8 mouse cellular contexts compared by ENCODE assay signal in genomic region chr5:25058853-25059741, GRCm38 (mm10). TPM values are rescaled to one million over a fixed set of nuclear protein-coding genes. Genes with fewer than 3 reads are reported as not detected.
A peak's percentile ranks its signal among the peaks of the same experiment; 100 is the strongest.
DNase-seq lines count a peak whose midpoint lies in the region; ATAC-seq and TF ChIP-seq lines count a peak whose summit lies in the region.

No protein-coding gene starts in this region.

- H3K4me1 ChIP-seq in lung, embryonic 14.5 days (ENCODE audit: insufficient read depth), result peaks cover 17% of the 10 kb centered on the region
- H3K4me1 ChIP-seq in hindbrain, embryonic 13.5 days (replicated peaks), result peaks cover 53% of the 10 kb centered on the region
- peaks cover 3% of the 10 kb centered on the region; the same call in 1 of the 2 replicates for H3K4me1 ChIP-seq in midbrain, embryonic 11.5 days (ENCODE audit: control insufficient read depth, insufficient read depth, low read length)
- H3K4me1 ChIP-seq in kidney, embryonic 14.5 days (ENCODE audit: control insufficient read depth, insufficient read depth, low read length), result peaks cover 19% of the 10 kb centered on the region

- DNase-seq in lung, embryonic 14.5 days, result peak; percentile 75
- DNase-seq in lung, adult 18-20 months, result no peak
- DNase-seq in embryo, embryonic 11 days, result peak; percentile 43
- peak; percentile 88 for DNase-seq in midbrain, embryonic 11.5 days (ENCODE audit: low spot score, missing footprints)
- no peak for DNase-seq in thymus, postnatal 14 days
- DNase-seq in urinary bladder, postnatal 36 days (ENCODE audit: low spot score in 2 of 2), result no peak

- no peak overlapping the region for H3K27ac ChIP-seq in lung, embryonic 14.5 days (ENCODE audit: low read depth)
- 0 out of 2 replicates have a peak overlapping the region, but pooled peaks have one; percentile 30 for H3K27ac ChIP-seq in hindbrain, embryonic 13.5 days
- H3K27ac ChIP-seq in midbrain, embryonic 11.5 days (ENCODE audit: low read depth, low read length), result no peak overlapping the region
- H3K27ac ChIP-seq in kidney, embryonic 14.5 days (ENCODE audit: low read depth, low read length), result no peak overlapping the region

- no peaks in the 10 kb centered on the region for H3K36me3 ChIP-seq in lung, embryonic 14.5 days (ENCODE audit: insufficient read depth)
- H3K36me3 ChIP-seq in hindbrain, embryonic 13.5 days, result no peaks in the 10 kb centered on the region
- no peaks in the 10 kb centered on the region for H3K36me3 ChIP-seq in midbrain, embryonic 11.5 days (ENCODE audit: control insufficient read depth, insufficient read depth, low read length)
- H3K36me3 ChIP-seq in kidney, embryonic 14.5 days (ENCODE audit: control insufficient read depth, insufficient read depth, low read length), result no peaks in the 10 kb centered on the region

- WGBS in lung, embryonic 14.5 days, result 13% methylated on average over 21 of the region's 21 CpGs
- 21% methylated on average over 21 of the region's 21 CpGs for WGBS in hindbrain, embryonic 13.5 days
- WGBS in midbrain, embryonic 11.5 days, result 24% methylated on average over 21 of the region's 21 CpGs
- WGBS in kidney, embryonic 14.5 days, result 20% methylated on average over 21 of the region's 21 CpGs

- H3K9ac ChIP-seq in lung, embryonic 14.5 days, result no peak overlapping the region
- H3K9ac ChIP-seq in hindbrain, embryonic 13.5 days, result peak overlapping the region; percentile 56
- peak overlapping the region; percentile 10; the same call in 1 of the 2 replicates for H3K9ac ChIP-seq in midbrain, embryonic 11.5 days (ENCODE audit: low read length)
- no peak overlapping the region for H3K9ac ChIP-seq in kidney, embryonic 14.5 days (ENCODE audit: low read depth, low read length)

- peak; percentile 65 for ATAC-seq in lung, embryonic 14.5 days (ENCODE audit: insufficient read depth)
- peak; percentile 31; the same call in 1 of the 2 replicates for ATAC-seq in hindbrain, embryonic 13.5 days (ENCODE audit: low FRiP score)
- no peak for ATAC-seq in midbrain, embryonic 11.5 days (ENCODE audit: low FRiP score)
- ATAC-seq in kidney, embryonic 14.5 days (ENCODE audit: low FRiP score, low TSS enrichment), result no peak

- no peaks in the 10 kb centered on the region for H3K9me3 ChIP-seq in lung, embryonic 14.5 days (ENCODE audit: low read depth, low read length)
- H3K9me3 ChIP-seq in hindbrain, embryonic 13.5 days, result no peaks in the 10 kb centered on the region
- no peaks in the 10 kb centered on the region for H3K9me3 ChIP-seq in midbrain, embryonic 11.5 days (ENCODE audit: control insufficient read depth, low read length)
- no peaks in the 10 kb centered on the region for H3K9me3 ChIP-seq in kidney, embryonic 14.5 days (ENCODE audit: control insufficient read depth, low read length)

- no peak for TF ChIP-seq CTCF in lung, embryonic 14.5 days (IDR thresholded peaks at IDR 0.05; ENCODE audit: low read depth)

- no peaks in the 10 kb centered on the region for H3K27me3 ChIP-seq in lung, embryonic 14.5 days (ENCODE audit: insufficient read depth, low read length)
- peaks cover 29% of the 10 kb centered on the region for H3K27me3 ChIP-seq in hindbrain, embryonic 13.5 days
- no peaks in the 10 kb centered on the region for H3K27me3 ChIP-seq in midbrain, embryonic 11.5 days (ENCODE audit: control insufficient read depth, insufficient read depth, low read length)
- H3K27me3 ChIP-seq in kidney, embryonic 14.5 days (ENCODE audit: control insufficient read depth, insufficient read depth, low read length), result no peaks in the 10 kb centered on the region; the same call in 1 of the 2 replicates

- H3K4me3 ChIP-seq in lung, embryonic 14.5 days (ENCODE audit: low read depth, low read length), result no peak overlapping the region
- no peak overlapping the region for H3K4me3 ChIP-seq in hindbrain, embryonic 13.5 days
- no peak overlapping the region for H3K4me3 ChIP-seq in midbrain, embryonic 11.5 days (ENCODE audit: low read depth, low read length)
- no peak overlapping the region for H3K4me3 ChIP-seq in kidney, embryonic 14.5 days (ENCODE audit: low read length)

- peak overlapping the region; percentile 18; the same call in 1 of the 2 replicates for H3K4me2 ChIP-seq in lung, embryonic 14.5 days
- H3K4me2 ChIP-seq in hindbrain, embryonic 13.5 days, result peak overlapping the region; percentile 39
- H3K4me2 ChIP-seq in midbrain, embryonic 11.5 days, result peak overlapping the region; percentile 11; the same call in 1 of the 2 replicates
- H3K4me2 ChIP-seq in kidney, embryonic 14.5 days (replicated peaks; ENCODE audit: low read depth, low read length), result no peak overlapping the region; the same call in 1 of the 2 replicates

RNA-seq across cellular contexts. Expression of gene Prkag2, which starts 41.3 kb away (rescaled TPM):
- 25.6 and 29.1 TPM in 2 replicates for polyA plus RNA-seq in lung, embryonic 14.5 days (2014; fragmentation: Nextera tagmentation; extraction: Ambion mirVana)
- polyA plus RNA-seq in hindbrain, embryonic 13.5 days (2015; fragmentation: Nextera tagmentation; extraction: Ambion mirVana), result 80.1 and 82.3 TPM in 2 replicates
- polyA plus RNA-seq in midbrain, embryonic 11.5 days (2014; fragmentation: Nextera tagmentation; extraction: Ambion mirVana), result 59.8 and 62.1 TPM in 2 replicates
- 32.1 and 44.6 TPM in 2 replicates for polyA plus RNA-seq in kidney, embryonic 14.5 days (2014; fragmentation: Nextera tagmentation; extraction: Ambion mirVana)

Comparison
In these comparisons a context has a peak if more than half of its experiments do, and no peak if none do; other contexts are left out.
1. DNase-seq: peak in lung, embryonic 14.5 days (single experiment), embryo, embryonic 11 days (single experiment) and midbrain, embryonic 11.5 days (single experiment); none in lung, adult 18-20 months (0 of 2), thymus, postnatal 14 days (single experiment) and urinary bladder, postnatal 36 days (0 of 2).
2. ATAC-seq: peak in lung, embryonic 14.5 days (single experiment) and hindbrain, embryonic 13.5 days (single experiment); none in midbrain, embryonic 11.5 days (single experiment) and kidney, embryonic 14.5 days (single experiment).
3. H3K9ac ChIP-seq: peak in hindbrain, embryonic 13.5 days (single experiment) and midbrain, embryonic 11.5 days (single experiment); none in lung, embryonic 14.5 days (single experiment) and kidney, embryonic 14.5 days (single experiment).